In genomic region chr5:62939050-62939449, GRCm38 (mm10) we compare ENCODE assay signal across 8 mouse cellular contexts.
DNase-seq lines count a peak whose midpoint lies in the region; ATAC-seq and TF ChIP-seq lines count a peak whose summit lies in the region.
"Had no signal": no experiment of that assay in that cellular context is flagged by ENCODE, and none has a peak within 500 bp of the region (broad histone marks: within the 10 kb centered on the region; RNA-seq: fewer than 3 reads in every experiment).

No protein-coding gene starts in this region.

- POLR2A ChIA-PET in Patski (lab: Charles Lee): no interaction called here

- ATAC-seq in limb, embryonic 14.5 days (ENCODE audit: low FRiP score, low read depth): no peak
- no peak for ATAC-seq in Patski
- peak; percentile 85 for ATAC-seq in forebrain, embryonic 13.5 days
- ATAC-seq in neutrophil, adult 5-6 weeks (ENCODE audit: extremely low read depth, insufficient number of reproducible peaks, low FRiP score, poor library complexity, severe bottlenecking): peak; percentile 69; the same call in 1 of the 2 replicates
- ATAC-seq in kidney, embryonic 14.5 days (ENCODE audit: low FRiP score, low TSS enrichment): no peak

- TF ChIP-seq CTCF in Patski (IDR thresholded peaks at IDR 0.05): peak; percentile 54

- H3K4me1 ChIP-seq in limb, embryonic 14.5 days (ENCODE audit: control insufficient read depth, insufficient read depth, low read length): 0 out of 2 replicates have a peak, but pooled peaks cover 3% of the 10 kb centered on the region
- no peaks in the 10 kb centered on the region for H3K4me1 ChIP-seq in limb, embryonic 10.5 days
- H3K4me1 ChIP-seq in forebrain, embryonic 13.5 days: no peaks in the 10 kb centered on the region
- no peaks in the 10 kb centered on the region for H3K4me1 ChIP-seq in kidney, embryonic 14.5 days (ENCODE audit: control insufficient read depth, insufficient read depth, low read length)

- H3K9me3 ChIP-seq in limb, embryonic 14.5 days (ENCODE audit: control insufficient read depth, low read length): no peaks in the 10 kb centered on the region
- H3K9me3 ChIP-seq in limb, embryonic 10.5 days (replicated peaks): no peaks in the 10 kb centered on the region
- H3K9me3 ChIP-seq in forebrain, embryonic 13.5 days (replicated peaks): no peaks in the 10 kb centered on the region
- no peaks in the 10 kb centered on the region for H3K9me3 ChIP-seq in kidney, embryonic 14.5 days (ENCODE audit: control insufficient read depth, low read length)

- no peak overlapping the region for H3K4me2 ChIP-seq in limb, embryonic 14.5 days (replicated peaks; ENCODE audit: low read depth, low read length, severe bottlenecking)
- no peak overlapping the region for H3K4me2 ChIP-seq in forebrain, embryonic 13.5 days
- no peak overlapping the region for H3K4me2 ChIP-seq in kidney, embryonic 14.5 days (replicated peaks; ENCODE audit: low read depth, low read length)

- in situ Hi-C loops in Patski (cut with MboI; ENCODE audit: low pct_unique_long_range_greater_than_20kb): loop anchor here (25.0 kb wide), 2 partner anchors 948 to 1123 kb away; no protein-coding TSS in a partner anchor

- no peak for TF ChIP-seq POLR2A in limb, embryonic 14.5 days (IDR thresholded peaks at IDR 0.05; ENCODE audit: borderline replicate concordance, extremely low read depth, insufficient read depth, insufficient read length)

- H3K4me3 ChIP-seq in limb, embryonic 14.5 days (replicated peaks; ENCODE audit: low read length): no peak overlapping the region
- H3K4me3 ChIP-seq in limb, embryonic 10.5 days: no peak overlapping the region
- no peak overlapping the region for H3K4me3 ChIP-seq in forebrain, embryonic 13.5 days
- H3K4me3 ChIP-seq in kidney, embryonic 14.5 days (ENCODE audit: low read length): no peak overlapping the region

- no peaks in the 10 kb centered on the region for H3K27me3 ChIP-seq in limb, embryonic 14.5 days (ENCODE audit: control insufficient read depth, insufficient read depth, low read length)
- no peaks in the 10 kb centered on the region for H3K27me3 ChIP-seq in limb, embryonic 10.5 days (ENCODE audit: low read depth, poor library complexity, severe bottlenecking)
- peaks cover 23% of the 10 kb centered on the region for H3K27me3 ChIP-seq in Patski
- no peaks in the 10 kb centered on the region for H3K27me3 ChIP-seq in forebrain, embryonic 13.5 days
- no peaks in the 10 kb centered on the region for H3K27me3 ChIP-seq in kidney, embryonic 14.5 days (ENCODE audit: control insufficient read depth, insufficient read depth, low read length)

- peak; percentile 22 for DNase-seq in limb, embryonic 14.5 days (ENCODE audit: low spot score)
- no peak for DNase-seq in limb, embryonic 10.5 days (ENCODE audit: low spot score)
- DNase-seq in Patski (ENCODE audit: low read depth, low spot score) (no peak), adipocyte (ENCODE audit: low spot score) (no peak)

- no peak overlapping the region for H3K9ac ChIP-seq in limb, embryonic 14.5 days (ENCODE audit: low read depth, low read length, severe bottlenecking)
- H3K9ac ChIP-seq in forebrain, embryonic 13.5 days: no peak overlapping the region
- no peak overlapping the region for H3K9ac ChIP-seq in kidney, embryonic 14.5 days (ENCODE audit: low read depth, low read length)

- H3K36me3 ChIP-seq in limb, embryonic 14.5 days (ENCODE audit: control insufficient read depth, insufficient read depth, low read length): no peaks in the 10 kb centered on the region
- H3K36me3 ChIP-seq in limb, embryonic 10.5 days: no peaks in the 10 kb centered on the region
- H3K36me3 ChIP-seq in forebrain, embryonic 13.5 days (ENCODE audit: poor library complexity, severe bottlenecking): no peaks in the 10 kb centered on the region
- no peaks in the 10 kb centered on the region for H3K36me3 ChIP-seq in kidney, embryonic 14.5 days (ENCODE audit: control insufficient read depth, insufficient read depth, low read length)

- H3K27ac ChIP-seq in limb, embryonic 14.5 days (replicated peaks; ENCODE audit: low read depth, low read length): no peak overlapping the region
- no peak overlapping the region for H3K27ac ChIP-seq in limb, embryonic 10.5 days
- H3K27ac ChIP-seq in forebrain, embryonic 13.5 days: no peak overlapping the region
- no peak overlapping the region for H3K27ac ChIP-seq in kidney, embryonic 14.5 days (ENCODE audit: low read depth, low read length)
- H3K27ac ChIP-seq: macrophage had no signal

- 48% methylated on average over 6 of the region's 6 CpGs for WGBS in limb, embryonic 14.5 days
- 65% methylated on average over 6 of the region's 6 CpGs for WGBS in limb, embryonic 10.5 days
- 47% methylated on average over 6 of the region's 6 CpGs for WGBS in forebrain, embryonic 13.5 days
- 49% methylated on average over 6 of the region's 6 CpGs for WGBS in kidney, embryonic 14.5 days

- CTCF ChIA-PET in Patski (lab: Charles Lee): interaction anchor here (1.2 kb wide), 1 partner anchor 826 kb away, joined by 3 read pairs; no protein-coding TSS in a partner anchor

Comparison
In these comparisons a context has a peak if more than half of its experiments do, and no peak if none do; other contexts are left out.
1. ATAC-seq: peak in forebrain, embryonic 13.5 days (single experiment) and neutrophil, adult 5-6 weeks (single experiment); none in limb, embryonic 14.5 days (single experiment), Patski (single experiment) and kidney, embryonic 14.5 days (single experiment).